Comparison of ENCODE assay signal across 8 mouse cellular contexts in genomic region chr17:43606704-43607103, GRCm38 (mm10). TPM values are rescaled to one million over a fixed set of nuclear protein-coding genes. Genes with fewer than 3 reads are reported as not detected.
DNase-seq lines count a peak whose midpoint lies in the region; ATAC-seq and TF ChIP-seq lines count a peak whose summit lies in the region.

No protein-coding gene starts in this region.

- no peaks in the 10 kb centered on the region for H3K36me3 ChIP-seq in MEL (ENCODE audit: control insufficient read depth in 1 of 2, insufficient read depth in 2 of 2, low read length in 2 of 2)
- H3K36me3 ChIP-seq in kidney, postnatal 0 days (ENCODE audit: insufficient read depth, low read length) = no peaks in the 10 kb centered on the region
- no peaks in the 10 kb centered on the region for H3K36me3 ChIP-seq in liver, embryonic 14.5 days (replicated peaks; ENCODE audit: control insufficient read depth, insufficient read depth, low read depth)

- TF ChIP-seq POLR2A in MEL (IDR thresholded peaks at IDR 0.05; ENCODE audit: control insufficient read depth in 1 of 2, insufficient read depth in 1 of 2, low read depth in 1 of 2, low read length in 2 of 2, poor library complexity in 1 of 2) = no peak

- H3K27ac ChIP-seq in MEL (ENCODE audit: control insufficient read depth, low read depth, low read length) = no peak overlapping the region
- H3K27ac ChIP-seq in kidney, postnatal 0 days = no peak overlapping the region
- H3K27ac ChIP-seq in liver, embryonic 14.5 days = no peak overlapping the region

- DNase-seq in 3134 (ENCODE audit: extremely low read depth, insufficient read length, low spot score) (peak; percentile 50), MEL (ENCODE audit: low read depth, low spot score) (peak; percentile 33)
- DNase-seq in cerebellum, adult 9-10 months = peak; percentile 20
- DNase-seq in frontal cortex, postnatal 36 days (ENCODE audit: low spot score in 2 of 2) = peak; percentile 67
- DNase-seq in kidney, postnatal 0 days (ENCODE audit: low spot score) = peak; percentile 73
- DNase-seq in liver, embryonic 14.5 days (ENCODE audit: low read depth in 3 of 3, low spot score in 3 of 3) = peak in 2 of 3 experiments; percentile 28 to 30
- peak; percentile 75 for DNase-seq in retina, postnatal 1 day
- DNase-seq in urinary bladder, adult 18-20 months (ENCODE audit: low spot score in 2 of 2) = peak; percentile 31 to 77

- TF ChIP-seq CTCF in MEL (IDR thresholded peaks at IDR 0.05 in 2 of 3, conservative IDR thresholded peaks at IDR 0.05 in 1 of 3; ENCODE audit: control insufficient read depth in 1 of 3, insufficient read depth in 1 of 3, low read depth in 2 of 3, low read length in 3 of 3, poor library complexity in 1 of 3, severe bottlenecking in 1 of 3) = peak; percentile 57 to 72 (median 68)
- TF ChIP-seq CTCF in kidney, postnatal 0 days (IDR thresholded peaks at IDR 0.05; ENCODE audit: low read depth) = peak; percentile 97
- peak; percentile 90 for TF ChIP-seq CTCF in liver, embryonic 14.5 days (IDR thresholded peaks at IDR 0.05; ENCODE audit: low read depth)

- H3K9ac ChIP-seq in MEL (ENCODE audit: control insufficient read depth, low read depth, low read length, poor library complexity, severe bottlenecking) = no peak overlapping the region
- H3K9ac ChIP-seq in kidney, postnatal 0 days (ENCODE audit: low read depth, low read length) = no peak overlapping the region
- H3K9ac ChIP-seq in liver, embryonic 14.5 days (replicated peaks) = no peak overlapping the region

- no peaks in the 10 kb centered on the region for H3K4me1 ChIP-seq in MEL (ENCODE audit: control insufficient read depth in 1 of 2, insufficient read depth in 2 of 2, low read length in 2 of 2)
- H3K4me1 ChIP-seq in kidney, postnatal 0 days (replicated peaks; ENCODE audit: insufficient read depth, low read length) = no peaks in the 10 kb centered on the region
- H3K4me1 ChIP-seq in liver, embryonic 14.5 days (replicated peaks; ENCODE audit: control insufficient read depth in 2 of 2, insufficient read depth in 2 of 2, low read length in 1 of 2) = no peaks in the 10 kb centered on the region

- 0 out of 2 replicates have a peak, but pooled peaks have one; percentile 21 for ATAC-seq in kidney, postnatal 0 days (replicated peaks; ENCODE audit: low FRiP score, low read depth)
- no peak for ATAC-seq in liver, embryonic 14.5 days (ENCODE audit: insufficient read depth)

- TF ChIP-seq EP300 in MEL (IDR thresholded peaks at IDR 0.05; ENCODE audit: low read depth in 1 of 2, low read length in 2 of 2) = no peak
- no peak for TF ChIP-seq EP300 in liver, embryonic 14.5 days (IDR thresholded peaks at IDR 0.05; ENCODE audit: low read depth)

- no peaks in the 10 kb centered on the region for H3K27me3 ChIP-seq in MEL (ENCODE audit: control insufficient read depth in 1 of 2, insufficient read depth in 2 of 2, low read length in 2 of 2)
- H3K27me3 ChIP-seq in kidney, postnatal 0 days (ENCODE audit: insufficient read depth, low read length) = no peaks in the 10 kb centered on the region
- no peaks in the 10 kb centered on the region for H3K27me3 ChIP-seq in liver, embryonic 14.5 days (ENCODE audit: control insufficient read depth, insufficient read depth, low read length)

- no peaks in the 10 kb centered on the region for H3K79me2 ChIP-seq in MEL (ENCODE audit: control insufficient read depth, insufficient read depth, low read length, poor library complexity)

- H3K4me2 ChIP-seq in kidney, postnatal 0 days (ENCODE audit: low read length) = no peak overlapping the region
- no peak overlapping the region for H3K4me2 ChIP-seq in liver, embryonic 14.5 days (ENCODE audit: low read depth)

- no peaks in the 10 kb centered on the region for H3K9me3 ChIP-seq in MEL (replicated peaks; ENCODE audit: insufficient read depth, low read length)
- H3K9me3 ChIP-seq in kidney, postnatal 0 days (replicated peaks; ENCODE audit: low read length) = no peaks in the 10 kb centered on the region
- no peaks in the 10 kb centered on the region for H3K9me3 ChIP-seq in liver, embryonic 14.5 days (ENCODE audit: control insufficient read depth, low read length)

- 16% methylated on average over 3 of the region's 3 CpGs for WGBS in kidney, postnatal 0 days
- WGBS in liver, embryonic 14.5 days (ENCODE audit: insufficient replicate concordance) = 4% methylated on average over 3 of the region's 3 CpGs

- TF ChIP-seq RAD21 in MEL (IDR thresholded peaks at IDR 0.05; ENCODE audit: low read depth, low read length) = peak; percentile 34

- no peak overlapping the region for H3K4me3 ChIP-seq in MEL (ENCODE audit: control insufficient read depth in 1 of 2, insufficient read depth in 1 of 2, low read depth in 2 of 2, low read length in 2 of 2)
- H3K4me3 ChIP-seq in kidney, postnatal 0 days (replicated peaks; ENCODE audit: low read depth, low read length) = no peak overlapping the region
- no peak overlapping the region for H3K4me3 ChIP-seq in liver, embryonic 14.5 days (ENCODE audit: insufficient read depth in 1 of 2, low read depth in 2 of 2, low read length in 2 of 2)

TF ChIP-seq in MEL, 35 proteins besides CTCF, POLR2A, EP300 and RAD21:
- TF ChIP-seq E2F4 (IDR thresholded peaks at IDR 0.05; ENCODE audit: borderline replicate concordance, low read depth, low read length) (no peak), NRF1 (IDR thresholded peaks at IDR 0.05; ENCODE audit: insufficient read depth, low read depth, low read length, poor library complexity, severe bottlenecking) (no peak), SMC3 (IDR thresholded peaks at IDR 0.05; ENCODE audit: low read depth, low read length) (peak; percentile 37), MXI1 (IDR thresholded peaks at IDR 0.05; ENCODE audit: low read depth, low read length) (no peak), ELF1 (IDR thresholded peaks at IDR 0.05; ENCODE audit: low read depth, low read length) (no peak)

RNA-seq across cellular contexts. Expression of gene Tdrd6, which starts 23.4 kb away (rescaled TPM):
- not detected in 2 replicates for total RNA-seq in MEL (2012; rRNA removed)
- not detected for polyA plus RNA-seq in MEL (2012; ENCODE audit: insufficient read depth in 1 of 2, insufficient read length in 2 of 2, low read depth in 1 of 2, low replicate concordance in 2 of 2, missing spikeins in 1 of 2)
- polyA plus RNA-seq in kidney, postnatal 0 days (2015; fragmentation: Nextera tagmentation; extraction: Ambion mirVana) = 0.26 and 0.58 TPM in 2 replicates
- polyA plus RNA-seq in liver, embryonic 14.5 days (2012; rRNA removed) = under 0.01 and 0.08 TPM in 2 replicates
- polyA plus RNA-seq in liver, embryonic 14.5 days (2014; fragmentation: Nextera tagmentation; extraction: Ambion mirVana) = 0.13 TPM in 1 of 2 replicates, not detected in the other

RNA-seq across cellular contexts. Expression of gene Pla2g7, which starts 38.8 kb away (rescaled TPM):
- not detected in 2 replicates for total RNA-seq in MEL (2012; rRNA removed)
- not detected for polyA plus RNA-seq in MEL (2012; ENCODE audit: insufficient read depth in 1 of 2, insufficient read length in 2 of 2, low read depth in 1 of 2, low replicate concordance in 2 of 2, missing spikeins in 1 of 2)
- polyA plus RNA-seq in kidney, postnatal 0 days (2015; fragmentation: Nextera tagmentation; extraction: Ambion mirVana) = 80.3 and 88.8 TPM in 2 replicates
- 4.0 and 5.0 TPM in 2 replicates for polyA plus RNA-seq in liver, embryonic 14.5 days (2012; rRNA removed)
- 9.9 and 10.7 TPM in 2 replicates for polyA plus RNA-seq in liver, embryonic 14.5 days (2014; fragmentation: Nextera tagmentation; extraction: Ambion mirVana)

Comparison
In these comparisons a context has a peak if more than half of its experiments do, and no peak if none do; other contexts are left out.
1. DNase-seq: peak in every context shown above with its lines; median percentile 75 in retina, postnatal 1 day; 73 in kidney, postnatal 0 days; 67 in frontal cortex, postnatal 36 days; 54 in urinary bladder, adult 18-20 months; 50 in 3134; 33 in MEL; 29 in liver, embryonic 14.5 days; 20 in cerebellum, adult 9-10 months.
2. RNA of gene Pla2g7, which starts 38.8 kb away (polyA plus RNA-seq): 80.3 to 88.8 TPM in kidney, postnatal 0 days and 4.0 to 10.7 TPM in liver, embryonic 14.5 days; not detected in MEL; every median in the first group is over 4 times any median in the second.
3. Peak in every context shown above with its lines, with median percentiles within 50 percentile points of each other: CTCF ChIP-seq.